In the genomic region with DNA sequence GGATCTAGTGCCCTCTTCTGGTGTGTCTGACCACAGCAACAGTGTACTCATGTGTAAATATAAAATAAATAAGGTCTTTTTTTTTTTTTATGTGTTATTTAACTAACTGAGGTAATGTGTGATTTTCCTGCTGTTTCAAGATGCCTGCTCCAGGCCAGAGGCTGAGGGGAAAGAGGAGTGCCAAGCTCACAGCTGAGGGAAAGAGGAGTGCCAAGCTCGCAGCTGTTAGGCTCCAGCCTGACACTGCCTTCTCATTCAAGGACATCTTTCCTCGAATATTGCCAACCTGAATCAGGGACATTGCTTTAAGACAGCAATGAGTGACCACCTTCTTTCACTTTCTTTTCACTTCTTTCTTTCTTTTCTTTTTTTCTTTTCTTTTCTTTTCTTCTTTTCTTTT, we compare ENCODE assay signal across 23 mouse cellular contexts. TPM values are rescaled to one million over a fixed set of nuclear protein-coding genes. Genes with fewer than 3 reads are reported as not detected.
DNase-seq lines count a peak whose midpoint lies in the region; ATAC-seq lines count a peak whose summit lies in the region.
"Had no signal": no experiment of that assay in that cellular context is flagged by ENCODE, and none has a peak within 500 bp of the region (broad histone marks: within the 10 kb centered on the region; RNA-seq: fewer than 3 reads in every experiment).

No protein-coding gene starts in this region.

- no peak overlapping the region for H3K4me3 ChIP-seq in forebrain, embryonic 14.5 days (ENCODE audit: low read depth, low read length)
- H3K4me3 ChIP-seq in forebrain, embryonic 15.5 days = no peak overlapping the region
- H3K4me3 ChIP-seq: embryonic facial prominence, embryonic 10.5 days; heart, embryonic 10.5 days; hindbrain, embryonic 10.5 days; kidney, embryonic 15.5 days; midbrain, embryonic 12.5 days; neural tube, embryonic 12.5 days had no signal

- H3K4me1 ChIP-seq in forebrain, embryonic 14.5 days (ENCODE audit: control insufficient read depth, insufficient read depth, low read length) = no peaks in the 10 kb centered on the region
- no peaks in the 10 kb centered on the region for H3K4me1 ChIP-seq in forebrain, embryonic 15.5 days
- H3K4me1 ChIP-seq: embryonic facial prominence, embryonic 10.5 days; heart, embryonic 10.5 days; hindbrain, embryonic 10.5 days; kidney, embryonic 15.5 days; midbrain, embryonic 12.5 days; neural tube, embryonic 12.5 days had no signal

- peak; percentile 3 for DNase-seq in forebrain, embryonic 14.5 days (ENCODE audit: low spot score)
- DNase-seq in heart, postnatal 14 days = peak; percentile 36 to 53
- DNase-seq in heart, adult 9 months (ENCODE audit: low spot score in 2 of 2) = no peak
- peak; percentile 37 for DNase-seq in lung, postnatal 10 days
- DNase-seq in lung, postnatal 25 days (ENCODE audit: low spot score) = no peak
- DNase-seq: cerebellum, adult 8-10 months; forebrain, postnatal 0 days; kidney, postnatal 36 days; layer of hippocampus, adult 9-11 months; retina, postnatal 1 day; right cerebral cortex, postnatal 25 days; spleen, adult 18-20 months; thymus, postnatal 25 days had no signal

- 64% methylated on average over 2 of the region's 2 CpGs for WGBS in forebrain, embryonic 14.5 days
- 76% methylated on average over 2 of the region's 2 CpGs for WGBS in forebrain, embryonic 15.5 days

- H3K27ac ChIP-seq in forebrain, embryonic 14.5 days (ENCODE audit: low read depth, low read length) = no peak overlapping the region
- H3K27ac ChIP-seq in forebrain, embryonic 15.5 days (replicated peaks) = no peak overlapping the region
- H3K27ac ChIP-seq: embryonic facial prominence, embryonic 10.5 days; heart, embryonic 10.5 days; hindbrain, embryonic 10.5 days; kidney, embryonic 15.5 days; midbrain, embryonic 12.5 days; neural tube, embryonic 12.5 days had no signal

- intact Hi-C loops in heart, postnatal 14 days (cut with DNase I) = loop anchor here (10.0 kb wide), 1 partner anchor 304 kb away; no protein-coding TSS in a partner anchor

- no peak overlapping the region for H3K9ac ChIP-seq in forebrain, embryonic 14.5 days (ENCODE audit: low read length)
- no peak overlapping the region for H3K9ac ChIP-seq in forebrain, embryonic 15.5 days (replicated peaks)
- H3K9ac ChIP-seq: forebrain, postnatal 0 days; kidney, embryonic 15.5 days; midbrain, embryonic 12.5 days; neural tube, embryonic 12.5 days had no signal

- H3K27me3 ChIP-seq in forebrain, embryonic 14.5 days (replicated peaks; ENCODE audit: control insufficient read depth, insufficient read depth, low read length) = no peaks in the 10 kb centered on the region
- H3K27me3 ChIP-seq in forebrain, embryonic 15.5 days = no peaks in the 10 kb centered on the region
- H3K27me3 ChIP-seq: kidney, embryonic 15.5 days; midbrain, embryonic 12.5 days; neural tube, embryonic 12.5 days had no signal

- no peaks in the 10 kb centered on the region for H3K9me3 ChIP-seq in forebrain, embryonic 14.5 days (replicated peaks; ENCODE audit: control insufficient read depth, low read length)
- no peaks in the 10 kb centered on the region for H3K9me3 ChIP-seq in forebrain, embryonic 15.5 days
- H3K9me3 ChIP-seq: embryonic facial prominence, embryonic 10.5 days; heart, embryonic 10.5 days; hindbrain, embryonic 10.5 days; kidney, embryonic 15.5 days; midbrain, embryonic 12.5 days; neural tube, embryonic 12.5 days had no signal

- no peak overlapping the region for H3K4me2 ChIP-seq in forebrain, embryonic 14.5 days (ENCODE audit: low read length)
- no peak overlapping the region for H3K4me2 ChIP-seq in forebrain, embryonic 15.5 days (replicated peaks)
- H3K4me2 ChIP-seq: kidney, embryonic 15.5 days; midbrain, embryonic 12.5 days; neural tube, embryonic 12.5 days had no signal

- no peak for ATAC-seq in forebrain, embryonic 14.5 days
- ATAC-seq in forebrain, embryonic 15.5 days (replicated peaks) = no peak
- no peak for ATAC-seq in granulocyte monocyte progenitor cell, adult 5-6 weeks (replicated peaks; ENCODE audit: poor library complexity, severe bottlenecking)
- ATAC-seq: forebrain, postnatal 0 days; intestine, postnatal 0 days had no signal

- H3K36me3 ChIP-seq in forebrain, embryonic 14.5 days (ENCODE audit: control insufficient read depth, insufficient read depth, low read length) = no peaks in the 10 kb centered on the region
- H3K36me3 ChIP-seq in forebrain, embryonic 15.5 days = no peaks in the 10 kb centered on the region
- H3K36me3 ChIP-seq: embryonic facial prominence, embryonic 10.5 days; heart, embryonic 10.5 days; hindbrain, embryonic 10.5 days; kidney, embryonic 15.5 days; midbrain, embryonic 12.5 days; neural tube, embryonic 12.5 days had no signal

RNA-seq across cellular contexts. Expression of gene Ica1l, which starts 34.2 kb away (rescaled TPM):
- 21.5 and 22.7 TPM in 2 replicates for polyA plus RNA-seq in forebrain, embryonic 14.5 days (2014; fragmentation: Nextera tagmentation; extraction: Ambion mirVana)
- 24.9 and 28.1 TPM in 2 replicates for polyA plus RNA-seq in forebrain, embryonic 15.5 days (2015; fragmentation: Nextera tagmentation; extraction: Ambion mirVana)
- 1 to 10 TPM in 1 of 2 experiments, under 1 TPM in 1; 0.53 to 1.2 TPM for total RNA-seq in heart, postnatal 14 days (2021)
- not detected in 2 replicates for total RNA-seq in granulocyte monocyte progenitor cell, adult 5-6 weeks (2014; fragmentation: Nextera tagmentation)
- 0.10 and 0.86 TPM in 2 replicates for total RNA-seq in granulocyte monocyte progenitor cell, adult 5-6 weeks (2017)
- total RNA-seq: liver, adult 2 months had no signal
- polyA plus RNA-seq: liver, adult 2 months had no signal

Comparison
In these comparisons a context has a peak if more than half of its experiments do, and no peak if none do; other contexts are left out.
1. DNase-seq: peak in forebrain, embryonic 14.5 days (single experiment), heart, postnatal 14 days (2 of 2) and lung, postnatal 10 days (single experiment); none in heart, adult 9 months (0 of 2) and lung, postnatal 25 days (single experiment).